Mouse (Mus musculus) thymus, adult 2 months (tissue): ENCODE results near the gene Pla2g3.

Experiments used
- CTCF ChIP-seq: fragments of 200-500 bp; IDR thresholded peaks from 2 replicates; pipeline ENCODE4 v1.5.1; 2012; ENCODE audit warnings: mild to moderate bottlenecking, control low read depth, low read length, moderate library complexity, borderline replicate concordance; ENCODE audit not compliant: control insufficient read depth, poor library complexity, insufficient read depth; ENCODE audit errors: extremely low read depth
- POLR2A ChIP-seq: fragments of 200-500 bp; IDR thresholded peaks from 2 replicates; pipeline ENCODE4 v1.6.1; 2012; ENCODE audit warnings: mild to moderate bottlenecking, low read length, control low read depth, moderate library complexity; ENCODE audit not compliant: control insufficient read depth, poor library complexity, insufficient read depth; ENCODE audit errors: extremely low read depth

DNA sequence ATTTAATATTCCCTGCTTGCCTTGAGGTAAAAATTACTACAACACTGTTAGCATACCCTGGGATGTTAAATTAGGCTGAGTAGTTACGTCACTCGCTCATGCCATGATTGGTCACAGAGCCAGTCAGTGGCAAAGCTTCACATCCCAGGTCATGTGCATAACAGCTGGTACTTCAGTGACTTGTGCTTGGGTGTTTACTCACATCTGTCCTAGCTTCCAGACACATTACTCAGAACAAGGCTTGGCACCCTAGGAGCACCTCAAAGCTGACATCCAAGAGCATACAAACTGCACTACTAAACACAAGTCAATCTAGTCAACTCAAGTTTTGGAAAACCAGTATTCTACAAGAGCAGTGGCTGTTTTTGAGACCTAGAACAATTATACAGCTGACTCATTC is 45.0 kb upstream of the Pla2g3 start:
- TF ChIP-seq CTCF (no peak), POLR2A (no peak)
